Mouse (Mus musculus) liver, embryonic 15.5 days (tissue): ENCODE results near the gene Filip1l. TPM values are rescaled to one million over a fixed set of nuclear protein-coding genes. Genes with fewer than 3 reads are reported as not detected.

ENCODE experiments used
- ATAC-seq: fragments of 200-750 bp; cut with Nextera tagmentation; 2 replicates; pipeline ENCODE4 v1.8.0; 2017; ENCODE audit warnings: moderate number of reproducible peaks, mild to moderate bottlenecking, moderate library complexity; ENCODE audit not compliant: insufficient read depth
- H3K27ac ChIP-seq: fragments of 300-500 bp; sonication (generic); replicated peaks from 2 replicates; pipeline ENCODE4 v1.5.1; 2015; ENCODE audit warnings: mild to moderate bottlenecking, inconsistent platforms
- H3K27me3 ChIP-seq: fragments of 300-500 bp; sonication (generic); 2 replicates; pipeline ENCODE4 v1.6.1; 2015; ENCODE audit warnings: mild to moderate bottlenecking, inconsistent platforms
- H3K36me3 ChIP-seq: fragments of 300-500 bp; sonication (generic); replicated peaks from 2 replicates; pipeline ENCODE4 v1.6.1; 2015; ENCODE audit warnings: moderate library complexity, mild to moderate bottlenecking, inconsistent platforms
- H3K4me1 ChIP-seq: fragments of 300-500 bp; sonication (generic); replicated peaks from 2 replicates; pipeline ENCODE4 v1.6.1; 2015; ENCODE audit warnings: inconsistent platforms
- H3K4me2 ChIP-seq: fragments of 300-500 bp; sonication (generic); 2 replicates; pipeline ENCODE4 v1.6.1; 2015; ENCODE audit warnings: moderate library complexity, mild to moderate bottlenecking, inconsistent platforms
- H3K4me3 ChIP-seq: fragments of 300-500 bp; sonication (generic); replicated peaks from 2 replicates; pipeline ENCODE4 v1.5.1; 2015; ENCODE audit warnings: mild to moderate bottlenecking, inconsistent platforms
- H3K9ac ChIP-seq: fragments of 300-500 bp; sonication (generic); 2 replicates; pipeline ENCODE4 v1.6.1; 2015; ENCODE audit warnings: moderate library complexity, mild to moderate bottlenecking, inconsistent platforms
- H3K9me3 ChIP-seq: fragments of 300-500 bp; sonication (generic); replicated peaks from 2 replicates; pipeline ENCODE4 v1.6.1; 2016; ENCODE audit warnings: inconsistent platforms
- WGBS: fragments of 180-500 bp; shearing (Covaris S2); methylation state at CpG from one replicate; pipeline ENCODE4 v1.1.7; 2015; ENCODE audit warnings: mixed read lengths; ENCODE audit not compliant: insufficient replicate concordance; 5-methylcytosine and 5-hydroxymethylcytosine counted together
- polyA plus RNA-seq: library from polyadenylated mRNA; unstranded; fragments of >200 nt; fragmentation: Nextera tagmentation; extraction: Ambion mirVana; gene quantifications from 2 replicates; pipeline ENCODE4 v1.2.1, GENCODE M21; 2015

The Filip1l gene
- polyA plus RNA-seq, 1 experiment from 2014 or later: 3.6 TPM

DNA sequence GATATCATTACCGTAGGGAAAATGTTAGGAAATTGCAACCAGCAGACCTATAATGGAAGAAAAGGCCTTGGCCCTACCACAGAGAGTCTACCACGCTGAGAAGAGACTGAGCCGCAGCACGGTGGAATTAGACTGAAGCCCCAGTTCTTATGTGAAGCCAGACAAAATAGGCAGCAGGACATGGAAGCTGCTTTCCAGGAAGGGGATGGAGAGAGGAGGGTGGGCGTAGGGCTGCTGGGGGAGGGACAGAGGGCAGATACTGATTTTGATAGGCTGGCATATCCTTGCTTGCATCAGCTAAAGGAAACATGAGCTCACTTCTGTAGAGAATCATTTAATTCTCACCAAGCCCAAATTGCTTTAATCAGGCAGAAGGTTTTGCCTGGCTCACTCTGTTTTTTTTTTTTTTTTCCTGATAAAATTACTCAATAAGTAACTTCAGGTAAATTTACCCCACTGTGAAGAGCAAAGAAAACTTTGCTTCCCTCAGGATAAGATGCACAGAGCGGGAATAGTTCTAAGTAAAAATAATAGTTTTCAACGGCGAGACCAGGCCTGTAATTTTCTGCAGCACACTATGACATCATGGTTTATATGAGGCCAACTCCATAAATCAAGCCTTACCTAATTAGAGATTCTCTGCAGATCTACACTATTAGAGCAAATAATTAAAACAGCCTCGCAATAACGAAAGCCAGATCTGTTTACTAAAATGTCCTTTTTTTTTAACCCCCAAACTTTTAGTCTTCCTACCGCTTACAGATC is 84.8 kb downstream of the Filip1l start:
- Histone ChIP-seq H3K27me3 (no peaks in the 10 kb centered on the region), H3K36me3 (no peaks in the 10 kb centered on the region), H3K9me3 (no peaks in the 10 kb centered on the region), H3K4me3 (no peak overlapping the region), H3K4me1 (no peaks in the 10 kb centered on the region), H3K27ac (no peak overlapping the region), H3K9ac (no peak overlapping the region), H3K4me2 (no peak overlapping the region)
- 69% methylated on average over 11 of the region's 11 CpGs for WGBS
- ATAC-seq: no peak

DNA sequence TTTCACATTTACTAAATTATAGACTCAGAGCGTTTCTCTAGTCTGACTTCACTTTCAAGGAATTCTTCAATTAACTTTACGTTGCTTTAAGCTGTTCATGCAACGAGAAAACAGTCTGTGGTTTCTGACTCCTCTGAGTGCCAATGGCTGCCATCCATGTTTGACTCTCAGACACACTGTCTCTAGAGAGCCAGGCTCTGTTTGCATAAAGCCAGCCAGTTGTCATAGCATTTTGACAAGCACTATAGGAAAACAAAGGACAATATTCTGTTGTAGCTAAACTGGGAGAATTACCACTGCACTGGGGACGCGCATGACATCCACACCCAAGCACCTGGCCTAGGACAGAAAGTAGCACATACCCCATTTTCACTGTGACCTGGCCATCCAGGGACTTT is 85.4 kb downstream of the Filip1l start:
- Histone ChIP-seq H3K36me3 (no peaks in the 10 kb centered on the region), H3K27me3 (no peaks in the 10 kb centered on the region), H3K9ac (no peak overlapping the region), H3K4me3 (no peak overlapping the region), H3K4me1 (no peaks in the 10 kb centered on the region), H3K27ac (no peak overlapping the region), H3K4me2 (no peak overlapping the region), H3K9me3 (no peaks in the 10 kb centered on the region)
- ATAC-seq: no peak
- 73% methylated on average over 5 of the region's 5 CpGs for WGBS

DNA sequence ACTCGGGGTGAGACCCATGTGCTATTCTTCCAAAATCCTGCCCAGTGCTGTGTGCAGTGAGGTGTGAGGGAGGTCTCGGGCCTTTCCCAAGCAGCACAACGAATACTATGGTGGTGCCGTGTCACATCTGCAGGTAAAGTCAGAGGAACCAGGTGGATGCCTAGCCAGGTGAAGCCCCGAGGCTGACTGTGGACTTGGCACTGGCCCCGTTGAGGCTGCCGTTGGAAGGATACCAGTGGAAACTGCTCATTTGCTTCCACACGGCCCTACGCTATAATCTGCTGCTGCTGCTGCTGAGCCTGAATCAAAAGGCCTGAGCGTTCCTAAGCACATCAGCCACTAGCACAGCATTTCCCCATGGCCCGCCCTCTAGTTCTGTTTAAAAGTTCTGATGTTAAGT is 86.3 kb downstream of the Filip1l start:
- 76% methylated on average over 11 of the region's 11 CpGs for WGBS
- no peak overlapping the region for H3K4me2 ChIP-seq
- no peaks in the 10 kb centered on the region for H3K36me3 ChIP-seq
- no peaks in the 10 kb centered on the region for H3K9me3 ChIP-seq
- no peaks in the 10 kb centered on the region for H3K27me3 ChIP-seq
- H3K4me1 ChIP-seq: no peaks in the 10 kb centered on the region
- H3K4me3 ChIP-seq: no peak overlapping the region
- ATAC-seq: no peak
- H3K9ac ChIP-seq: no peak overlapping the region
- H3K27ac ChIP-seq: no peak overlapping the region

DNA sequence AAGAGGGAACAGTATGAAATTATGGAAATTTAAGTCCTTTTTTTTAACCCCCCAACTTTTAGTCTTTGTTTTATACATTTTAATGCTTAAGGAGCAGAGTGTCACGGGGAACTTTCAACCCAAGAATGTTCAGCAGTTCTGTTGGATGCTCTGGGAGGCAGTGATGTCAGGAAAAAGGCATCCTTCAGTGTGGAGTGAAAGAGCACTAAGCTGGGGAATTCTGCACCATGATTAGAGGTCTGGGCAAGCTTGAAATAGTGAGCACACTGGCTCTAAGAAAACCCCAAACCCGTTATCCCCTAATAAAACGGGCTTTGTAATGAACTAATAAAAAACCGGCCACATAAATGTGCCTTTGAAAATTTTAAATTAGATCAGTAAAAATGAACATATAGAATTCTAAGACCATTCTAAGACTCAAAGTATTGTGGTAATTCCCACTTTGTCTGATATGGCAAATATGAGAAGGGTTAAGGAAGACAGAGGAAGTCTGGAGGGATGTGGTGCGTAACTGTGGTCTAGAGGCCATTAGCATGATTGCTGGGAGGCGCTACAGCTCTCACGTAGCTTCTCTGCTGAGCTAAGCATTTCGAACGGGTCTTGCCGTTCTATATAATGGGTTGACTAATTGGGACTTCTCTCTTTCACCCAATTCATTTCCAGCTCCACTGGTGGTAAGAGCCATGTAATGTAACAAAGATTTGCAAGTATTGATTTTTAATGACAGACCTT is 88.0 kb downstream of the Filip1l start:
- WGBS: 44% methylated on average over 10 of the region's 10 CpGs
- ATAC-seq: no peak

DNA sequence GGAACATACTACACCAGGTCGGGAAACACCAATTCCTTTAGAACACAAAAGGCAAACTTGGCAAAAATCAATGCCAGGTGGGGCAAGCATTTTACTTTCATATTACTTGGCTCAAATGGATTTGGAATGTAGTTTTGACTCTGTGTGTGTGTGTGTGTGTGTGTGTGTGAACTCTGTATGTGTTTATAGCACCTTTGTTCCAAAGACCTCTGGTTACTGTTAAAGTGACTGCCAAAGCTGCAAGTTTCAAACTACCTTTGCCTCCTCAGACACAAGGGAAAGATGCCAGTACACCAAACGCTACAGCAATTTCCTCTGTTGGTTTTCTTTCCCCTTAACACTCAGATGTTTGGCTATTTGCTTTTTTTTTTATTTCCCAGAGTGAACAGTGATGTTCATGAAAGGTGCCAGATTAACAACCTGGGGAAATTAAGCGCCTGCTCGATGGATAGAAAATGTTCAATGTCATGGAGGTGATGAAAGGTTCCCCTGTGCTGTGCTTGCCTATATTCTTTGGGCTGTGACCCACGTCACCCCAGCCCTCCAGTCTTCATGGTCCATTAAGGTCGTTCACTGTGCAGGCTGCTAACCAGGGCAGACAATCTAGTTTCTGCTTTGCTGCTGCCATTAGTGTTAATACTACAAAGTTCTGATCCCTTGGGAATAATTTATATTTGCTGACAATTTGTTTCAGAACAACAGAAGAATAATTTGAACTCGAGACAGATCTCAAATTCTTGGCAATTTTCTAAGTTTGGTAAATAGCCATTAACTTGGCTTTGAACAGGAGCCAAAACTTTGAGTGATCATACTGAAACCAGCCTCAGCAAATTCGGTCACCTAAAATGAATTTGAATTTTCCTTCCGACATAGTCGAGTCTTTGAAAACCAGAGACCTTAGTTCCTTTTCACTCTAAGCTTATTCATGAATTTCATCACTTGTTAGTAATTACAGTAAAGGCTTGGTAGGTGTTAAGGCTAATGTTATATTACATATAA is 92.5 kb downstream of the Filip1l start:
- WGBS: 64% methylated on average over 10 of the region's 10 CpGs
- H3K4me2 ChIP-seq: no peak overlapping the region
- no peak overlapping the region for H3K4me3 ChIP-seq
- no peak overlapping the region for H3K9ac ChIP-seq
- H3K27me3 ChIP-seq: no peaks in the 10 kb centered on the region
- no peaks in the 10 kb centered on the region for H3K9me3 ChIP-seq
- no peaks in the 10 kb centered on the region for H3K4me1 ChIP-seq
- no peak for ATAC-seq
- H3K36me3 ChIP-seq: no peaks in the 10 kb centered on the region
- no peak overlapping the region for H3K27ac ChIP-seq

More for the DNA sequence above, 88.0 kb downstream of the Filip1l start:
- Histone ChIP-seq H3K4me3 (no peak overlapping the region), H3K9ac (no peak overlapping the region), H3K4me2 (no peak overlapping the region), H3K36me3 (no peaks in the 10 kb centered on the region), H3K27ac (no peak overlapping the region), H3K4me1 (no peaks in the 10 kb centered on the region), H3K27me3 (no peaks in the 10 kb centered on the region), H3K9me3 (no peaks in the 10 kb centered on the region)

DNA sequence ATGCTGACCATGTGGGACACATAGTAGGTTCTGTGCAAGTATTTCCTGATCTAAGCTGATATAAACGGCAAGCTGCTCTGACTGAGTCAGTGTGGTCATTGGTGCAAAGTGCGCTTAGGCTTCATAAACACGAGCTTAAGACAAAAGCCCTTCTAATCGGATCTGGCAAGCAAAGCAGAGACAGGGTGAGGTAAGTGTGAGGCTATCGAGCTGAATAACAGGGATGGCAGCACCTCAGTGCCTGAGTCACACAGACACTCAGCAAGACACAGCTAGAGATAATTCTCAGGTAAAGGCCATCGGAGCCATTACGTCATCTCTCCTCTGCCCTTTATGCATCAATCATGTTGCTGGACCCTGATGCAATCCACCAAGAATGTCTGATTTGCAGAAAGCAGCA is 100.1 kb downstream of the Filip1l start:
- Histone ChIP-seq H3K27ac (no peak overlapping the region), H3K9me3 (no peaks in the 10 kb centered on the region), H3K4me3 (no peak overlapping the region), H3K4me2 (no peak overlapping the region), H3K4me1 (no peaks in the 10 kb centered on the region), H3K27me3 (no peaks in the 10 kb centered on the region), H3K9ac (no peak overlapping the region), H3K36me3 (no peaks in the 10 kb centered on the region)
- ATAC-seq: no peak
- WGBS: 62% methylated on average over 7 of the region's 7 CpGs

DNA sequence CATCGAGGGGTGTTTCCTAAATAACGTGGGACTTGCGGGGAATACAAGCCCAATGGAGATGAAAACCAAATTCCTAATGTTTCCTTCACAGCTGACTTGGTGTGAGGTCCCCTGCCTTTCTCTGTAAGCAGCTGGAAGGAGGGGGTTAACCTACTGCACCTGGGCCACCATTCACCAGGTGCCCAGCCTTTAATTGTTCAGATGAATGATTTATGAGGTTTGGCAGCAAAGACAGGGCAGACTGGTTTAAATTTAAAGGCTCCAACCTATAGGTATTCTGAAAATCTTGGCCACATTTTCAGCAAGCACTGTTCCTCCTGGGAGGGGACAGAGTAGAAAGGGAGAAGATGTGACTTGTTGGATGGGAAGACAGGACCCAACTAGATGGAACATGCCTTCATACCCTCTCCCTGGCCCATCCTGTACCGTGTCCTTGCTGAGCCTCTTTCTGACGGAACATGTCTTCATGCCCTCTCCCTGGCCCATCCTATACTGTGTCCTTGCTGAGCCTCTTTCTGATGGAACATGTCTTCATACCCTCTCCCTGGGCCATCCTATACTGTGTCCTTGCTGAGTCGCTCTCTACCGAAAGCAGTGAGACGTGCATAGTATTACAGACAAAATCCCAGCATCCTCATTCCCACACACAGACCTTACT is 101.3 kb downstream of the Filip1l start:
- Histone ChIP-seq H3K36me3 (no peaks in the 10 kb centered on the region), H3K4me3 (no peak overlapping the region), H3K4me1 (no peaks in the 10 kb centered on the region), H3K27ac (no peak overlapping the region), H3K4me2 (no peak overlapping the region), H3K27me3 (no peaks in the 10 kb centered on the region), H3K9me3 (no peaks in the 10 kb centered on the region), H3K9ac (no peak overlapping the region)
- 83% methylated on average over 8 of the region's 8 CpGs for WGBS
- no peak for ATAC-seq

DNA sequence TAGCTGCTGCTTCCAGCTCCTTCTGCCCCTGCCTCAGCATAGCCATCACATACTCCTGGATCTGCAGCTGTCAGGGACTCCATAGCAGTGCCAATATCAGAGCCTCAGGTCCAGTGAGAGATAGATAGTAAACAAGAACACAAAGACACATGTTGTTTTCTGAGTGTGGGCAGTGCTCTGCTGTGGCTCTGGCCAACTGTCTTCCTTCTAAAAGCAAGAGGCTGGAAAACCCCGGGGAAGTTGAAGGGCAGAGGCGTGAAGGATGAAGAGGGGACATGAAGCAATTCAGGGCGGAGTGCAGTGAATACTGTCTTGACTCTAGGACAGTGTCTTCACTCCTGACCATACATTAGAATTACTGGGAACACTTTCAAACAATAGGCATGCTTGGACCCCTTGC is 102.7 kb downstream of the Filip1l start:
- Histone ChIP-seq H3K9me3 (no peaks in the 10 kb centered on the region), H3K9ac (no peak overlapping the region), H3K27me3 (no peaks in the 10 kb centered on the region), H3K4me2 (no peak overlapping the region), H3K27ac (no peak overlapping the region), H3K36me3 (no peaks in the 10 kb centered on the region), H3K4me3 (no peak overlapping the region), H3K4me1 (no peaks in the 10 kb centered on the region)
- WGBS: 63% methylated on average over 3 of the region's 3 CpGs
- no peak for ATAC-seq

DNA sequence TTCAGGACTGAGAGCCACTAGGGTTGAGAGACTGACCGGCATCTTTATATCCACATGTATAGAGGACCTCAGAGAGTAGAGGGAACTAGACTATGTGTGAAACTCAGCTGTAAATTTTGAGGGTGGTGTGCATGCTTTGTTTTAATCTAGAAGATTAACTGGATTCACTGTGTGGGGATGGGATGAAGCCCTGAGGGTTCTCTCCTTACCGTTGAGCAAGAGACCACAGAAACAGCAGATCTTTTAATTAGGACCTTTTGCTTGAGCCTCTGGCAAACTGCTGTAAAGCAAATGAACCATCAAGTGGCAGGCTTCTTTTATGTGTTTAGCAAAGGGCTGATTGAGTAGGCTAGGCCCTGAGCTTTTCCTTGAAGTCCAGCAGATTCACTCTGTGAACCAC is 103.1 kb downstream of the Filip1l start:
- no peaks in the 10 kb centered on the region for H3K9me3 ChIP-seq
- no peaks in the 10 kb centered on the region for H3K27me3 ChIP-seq
- H3K4me2 ChIP-seq: no peak overlapping the region
- no peaks in the 10 kb centered on the region for H3K36me3 ChIP-seq
- H3K4me1 ChIP-seq: no peaks in the 10 kb centered on the region
- whole genome bisulfite sequencing: 63% methylated on average over 2 of the region's 2 CpGs
- no peak overlapping the region for H3K4me3 ChIP-seq
- no peak for ATAC-seq
- no peak overlapping the region for H3K27ac ChIP-seq
- H3K9ac ChIP-seq: no peak overlapping the region

DNA sequence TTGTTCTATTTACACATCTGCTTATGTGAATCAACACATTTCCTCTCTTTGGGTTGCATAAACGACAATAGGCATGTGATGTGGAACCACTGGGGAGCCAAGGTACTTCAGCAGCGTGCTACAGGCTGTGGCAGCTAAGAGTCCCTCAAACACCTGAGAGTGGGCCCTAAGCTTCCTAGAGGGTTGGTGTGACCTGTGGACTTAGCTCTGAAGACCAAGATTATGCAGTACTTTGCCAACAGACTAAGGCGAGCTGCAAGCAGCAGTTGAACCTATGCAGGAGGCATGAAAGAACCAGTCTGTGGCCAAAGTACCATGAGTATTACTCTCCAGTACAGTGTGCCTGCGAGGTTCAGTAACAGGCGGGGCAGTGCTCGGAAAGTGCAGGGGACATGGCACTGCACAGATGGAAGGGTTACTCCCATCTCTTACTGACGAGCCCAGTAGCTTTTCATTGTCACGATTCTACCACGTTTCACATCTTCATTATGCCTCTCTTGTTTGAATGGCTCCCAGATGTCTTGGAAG is 112.6 kb downstream of the Filip1l start:
- H3K36me3 ChIP-seq: no peaks in the 10 kb centered on the region
- no peaks in the 10 kb centered on the region for H3K9me3 ChIP-seq
- no peak overlapping the region for H3K4me3 ChIP-seq
- no peaks in the 10 kb centered on the region for H3K27me3 ChIP-seq
- WGBS: 76% methylated on average over 9 of the region's 9 CpGs
- no peak overlapping the region for H3K9ac ChIP-seq
- ATAC-seq: no peak
- H3K4me1 ChIP-seq: no peaks in the 10 kb centered on the region
- H3K27ac ChIP-seq: no peak overlapping the region
- H3K4me2 ChIP-seq: no peak overlapping the region
